Mouse (Mus musculus): ENCODE measurements at regions not wholly inside any gene's neighbourhood (a gene's known extent, or its start where the extent isn't known, plus 50 kb on each side); places are given as distances from the start of the nearest gene placed in this dataset.

DNA sequence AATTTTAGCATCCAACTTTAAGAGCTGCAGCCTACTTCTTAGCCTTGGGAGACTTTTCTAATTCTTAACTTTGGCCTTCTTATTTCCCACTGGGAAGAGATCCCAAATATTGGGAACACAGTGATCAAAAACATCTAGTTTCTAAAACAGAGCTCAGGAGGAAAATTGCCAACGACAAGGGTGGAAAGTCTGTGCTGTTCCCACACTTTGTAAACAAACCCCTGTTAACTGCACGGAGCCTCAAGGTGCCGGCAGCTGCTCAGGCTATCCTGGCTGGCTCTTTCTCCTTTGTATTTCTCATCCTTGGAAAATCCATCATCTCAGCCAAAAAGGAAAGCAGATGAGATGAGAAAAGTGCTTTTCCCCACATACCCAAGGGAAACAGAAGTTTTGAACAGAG lies 84.9 kb downstream of the Impad1 start:
- WGBS, result 44% methylated on average over 3 of the region's 3 CpGs
- Histone ChIP-seq H3K4me1 (ENCODE audit: control insufficient read depth, insufficient read depth, low read depth, low read length) (no peaks in the 10 kb centered on the region), H3K36me3 (ENCODE audit: control insufficient read depth, insufficient read depth, low read length) (no peaks in the 10 kb centered on the region), H3K4me3 (ENCODE audit: low read length) (no peak overlapping the region), H3K9me3 (ENCODE audit: control insufficient read depth, low read length) (no peaks in the 10 kb centered on the region), H3K27ac (ENCODE audit: low read depth, low read length) (no peak overlapping the region), H3K9ac (ENCODE audit: low read depth, low read length) (no peak overlapping the region), H3K4me2 (ENCODE audit: low read length) (no peak overlapping the region), H3K27me3 (replicated peaks; ENCODE audit: control insufficient read depth, insufficient read depth, low read length) (no peaks in the 10 kb centered on the region)
- no peak for ATAC-seq

- H3K27ac ChIP-seq (ENCODE audit: low read depth, low read length), result no peak overlapping the region
- no peaks in the 10 kb centered on the region for H3K9me3 ChIP-seq (ENCODE audit: control insufficient read depth, low read length)
- H3K9ac ChIP-seq (ENCODE audit: low read depth, low read length), result no peak overlapping the region
- no peaks in the 10 kb centered on the region for H3K27me3 ChIP-seq (replicated peaks; ENCODE audit: control insufficient read depth, insufficient read depth, low read length)
- no peak overlapping the region for H3K4me2 ChIP-seq (ENCODE audit: low read length)
- ATAC-seq, result no peak
- H3K4me1 ChIP-seq (ENCODE audit: control insufficient read depth, insufficient read depth, low read depth, low read length), result no peaks in the 10 kb centered on the region
- WGBS, result 81% methylated on average over 2 of the region's 2 CpGs
- H3K36me3 ChIP-seq (ENCODE audit: control insufficient read depth, insufficient read depth, low read length), result no peaks in the 10 kb centered on the region
- H3K4me3 ChIP-seq (ENCODE audit: low read length), result no peak overlapping the region
Observed at GRCm38 (mm10) chr4:4699102-4699501, 94.1 kb downstream of the Impad1 start.

- 82% methylated on average over 1 of the region's 1 CpGs for WGBS
- H3K4me3 ChIP-seq (ENCODE audit: low read length), result no peak overlapping the region
- ATAC-seq, result no peak
- no peak overlapping the region for H3K4me2 ChIP-seq (ENCODE audit: low read length)
- H3K9me3 ChIP-seq (ENCODE audit: control insufficient read depth, low read length), result no peaks in the 10 kb centered on the region
- no peaks in the 10 kb centered on the region for H3K4me1 ChIP-seq (ENCODE audit: control insufficient read depth, insufficient read depth, low read depth, low read length)
- H3K27ac ChIP-seq (ENCODE audit: low read depth, low read length), result no peak overlapping the region
- no peak overlapping the region for H3K9ac ChIP-seq (ENCODE audit: low read depth, low read length)
- no peaks in the 10 kb centered on the region for H3K36me3 ChIP-seq (ENCODE audit: control insufficient read depth, insufficient read depth, low read length)
- H3K27me3 ChIP-seq (replicated peaks; ENCODE audit: control insufficient read depth, insufficient read depth, low read length), result no peaks in the 10 kb centered on the region
Observed at GRCm38 (mm10) chr4:4695413-4695812, 97.7 kb downstream of the Impad1 start.

- Histone ChIP-seq H3K4me2 (ENCODE audit: low read length) (no peak overlapping the region), H3K9me3 (ENCODE audit: control insufficient read depth, low read length) (no peaks in the 10 kb centered on the region), H3K27me3 (replicated peaks; ENCODE audit: control insufficient read depth, insufficient read depth, low read length) (no peaks in the 10 kb centered on the region), H3K4me3 (ENCODE audit: low read length) (no peak overlapping the region), H3K36me3 (ENCODE audit: control insufficient read depth, insufficient read depth, low read length) (no peaks in the 10 kb centered on the region), H3K4me1 (ENCODE audit: control insufficient read depth, insufficient read depth, low read depth, low read length) (no peaks in the 10 kb centered on the region), H3K9ac (ENCODE audit: low read depth, low read length) (no peak overlapping the region), H3K27ac (ENCODE audit: low read depth, low read length) (no peak overlapping the region)
- ATAC-seq, result no peak
- 40% methylated on average over 4 of the region's 4 CpGs for WGBS
Observed at GRCm38 (mm10) chr4:4686920-4687319, 106.2 kb downstream of the Impad1 start.

- H3K36me3 ChIP-seq (ENCODE audit: control insufficient read depth, insufficient read depth, low read length), result no peaks in the 10 kb centered on the region
- no peak overlapping the region for H3K9ac ChIP-seq (ENCODE audit: low read depth, low read length)
- no peak for ATAC-seq
Observed at GRCm38 (mm10) chr4:4674607-4675006, 118.5 kb downstream of the Impad1 start.

DNA sequence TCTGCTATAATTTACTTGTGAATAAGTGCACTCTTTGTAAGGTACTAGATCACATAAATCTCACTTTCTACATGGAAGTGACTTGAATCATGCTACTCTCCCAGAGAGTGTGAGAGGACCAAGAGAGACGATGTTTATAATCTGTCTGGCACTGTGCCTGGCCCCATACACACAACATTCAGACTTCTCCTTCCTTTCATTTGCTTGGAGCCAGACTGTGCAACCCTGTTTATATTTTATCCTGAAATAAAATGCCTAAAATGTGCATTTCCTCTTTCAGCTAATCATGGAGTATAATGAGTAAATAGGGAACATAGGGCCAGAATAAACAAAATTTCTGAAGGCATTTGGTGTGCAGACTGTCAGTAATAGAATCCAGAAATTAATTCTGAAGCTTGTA lies 142.9 kb downstream of the Impad1 start:
- WGBS, result 63% methylated on average over 1 of the region's 1 CpGs
- no peak overlapping the region for H3K27ac ChIP-seq (ENCODE audit: low read depth, low read length)

More at GRCm38 (mm10) chr4:4674607-4675006, 118.5 kb downstream of the Impad1 start:
- Histone ChIP-seq H3K27ac (ENCODE audit: low read depth, low read length) (no peak overlapping the region), H3K27me3 (replicated peaks; ENCODE audit: control insufficient read depth, insufficient read depth, low read length) (no peaks in the 10 kb centered on the region), H3K4me3 (ENCODE audit: low read length) (no peak overlapping the region), H3K4me1 (ENCODE audit: control insufficient read depth, insufficient read depth, low read depth, low read length) (no peaks in the 10 kb centered on the region), H3K4me2 (ENCODE audit: low read length) (no peak overlapping the region), H3K9me3 (ENCODE audit: control insufficient read depth, low read length) (no peaks in the 10 kb centered on the region)

GRCm38 (mm10) chr4:4645264-4645663 lies 147.9 kb downstream of the Impad1 start:
- Histone ChIP-seq H3K27me3 (replicated peaks; ENCODE audit: control insufficient read depth, insufficient read depth, low read length) (no peaks in the 10 kb centered on the region), H3K4me2 (ENCODE audit: low read length) (no peak overlapping the region), H3K27ac (ENCODE audit: low read depth, low read length) (no peak overlapping the region), H3K4me3 (ENCODE audit: low read length) (no peak overlapping the region), H3K9ac (ENCODE audit: low read depth, low read length) (no peak overlapping the region), H3K36me3 (ENCODE audit: control insufficient read depth, insufficient read depth, low read length) (no peaks in the 10 kb centered on the region), H3K4me1 (ENCODE audit: control insufficient read depth, insufficient read depth, low read depth, low read length) (no peaks in the 10 kb centered on the region), H3K9me3 (ENCODE audit: control insufficient read depth, low read length) (no peaks in the 10 kb centered on the region)
- 80% methylated on average over 1 of the region's 1 CpGs for WGBS
- no peak for ATAC-seq

More for the DNA sequence above, 142.9 kb downstream of the Impad1 start:
- no peak for ATAC-seq
- Histone ChIP-seq H3K4me1 (ENCODE audit: control insufficient read depth, insufficient read depth, low read depth, low read length) (no peaks in the 10 kb centered on the region), H3K9ac (ENCODE audit: low read depth, low read length) (no peak overlapping the region), H3K4me3 (ENCODE audit: low read length) (no peak overlapping the region), H3K27me3 (replicated peaks; ENCODE audit: control insufficient read depth, insufficient read depth, low read length) (no peaks in the 10 kb centered on the region), H3K9me3 (ENCODE audit: control insufficient read depth, low read length) (no peaks in the 10 kb centered on the region), H3K4me2 (ENCODE audit: low read length) (no peak overlapping the region), H3K36me3 (ENCODE audit: control insufficient read depth, insufficient read depth, low read length) (no peaks in the 10 kb centered on the region)

DNA sequence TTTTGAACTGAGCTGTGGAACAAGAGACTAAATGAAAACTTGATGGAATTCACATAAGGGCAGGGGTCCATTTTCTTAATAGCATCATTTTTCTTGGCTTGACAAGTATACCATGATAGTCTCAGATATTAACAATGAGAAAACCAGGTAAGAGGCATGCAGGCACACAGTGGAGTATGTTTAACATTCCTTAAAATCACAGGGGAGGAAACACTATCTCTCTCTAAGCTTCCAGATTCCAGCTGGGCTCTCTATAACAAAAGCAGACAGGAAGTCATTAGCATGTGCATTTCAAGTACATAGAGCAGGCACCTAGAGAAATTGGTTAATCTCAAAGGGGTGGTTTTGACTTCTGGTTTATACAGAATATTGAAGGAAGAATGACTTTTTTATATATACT lies 156.9 kb downstream of the Impad1 start:
- no peak overlapping the region for H3K4me3 ChIP-seq (ENCODE audit: low read length)
- H3K4me1 ChIP-seq (ENCODE audit: control insufficient read depth, insufficient read depth, low read depth, low read length), result no peaks in the 10 kb centered on the region
- H3K9ac ChIP-seq (ENCODE audit: low read depth, low read length), result no peak overlapping the region
- ATAC-seq, result no peak
- H3K27ac ChIP-seq (ENCODE audit: low read depth, low read length), result no peak overlapping the region
- no peak overlapping the region for H3K4me2 ChIP-seq (ENCODE audit: low read length)
- H3K36me3 ChIP-seq (ENCODE audit: control insufficient read depth, insufficient read depth, low read length), result no peaks in the 10 kb centered on the region
- no peaks in the 10 kb centered on the region for H3K27me3 ChIP-seq (replicated peaks; ENCODE audit: control insufficient read depth, insufficient read depth, low read length)
- no peaks in the 10 kb centered on the region for H3K9me3 ChIP-seq (ENCODE audit: control insufficient read depth, low read length)

DNA sequence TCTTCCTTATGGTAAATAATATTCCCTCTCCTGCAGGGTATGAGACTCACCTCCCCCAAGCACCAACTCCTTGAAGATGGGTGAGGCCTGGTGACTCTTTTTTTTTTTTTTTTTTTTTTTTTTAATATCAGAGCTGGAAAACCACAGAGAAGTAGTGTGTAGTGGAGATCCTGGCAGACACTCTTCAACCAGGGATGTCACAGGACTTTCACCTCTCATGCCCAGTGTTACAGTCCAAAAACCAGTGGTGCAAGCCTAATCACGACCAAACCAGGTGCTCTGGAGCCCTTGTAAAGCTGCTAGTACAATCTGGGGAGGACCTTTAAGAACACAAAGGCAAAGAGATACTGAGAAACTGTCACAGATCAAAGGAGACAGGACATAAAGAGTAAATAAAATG lies 157.3 kb downstream of the Impad1 start:
- Histone ChIP-seq H3K36me3 (ENCODE audit: control insufficient read depth, insufficient read depth, low read length) (no peaks in the 10 kb centered on the region), H3K4me2 (ENCODE audit: low read length) (no peak overlapping the region), H3K9ac (ENCODE audit: low read depth, low read length) (no peak overlapping the region), H3K4me3 (ENCODE audit: low read length) (no peak overlapping the region), H3K4me1 (ENCODE audit: control insufficient read depth, insufficient read depth, low read depth, low read length) (no peaks in the 10 kb centered on the region), H3K27ac (ENCODE audit: low read depth, low read length) (no peak overlapping the region), H3K27me3 (replicated peaks; ENCODE audit: control insufficient read depth, insufficient read depth, low read length) (no peaks in the 10 kb centered on the region), H3K9me3 (ENCODE audit: control insufficient read depth, low read length) (no peaks in the 10 kb centered on the region)
- no peak for ATAC-seq
- WGBS, result 26% methylated on average over 1 of the region's 1 CpGs

- no peaks in the 10 kb centered on the region for H3K36me3 ChIP-seq (ENCODE audit: control insufficient read depth, insufficient read depth, low read length)
- no peak overlapping the region for H3K9ac ChIP-seq (ENCODE audit: low read depth, low read length)
- H3K4me3 ChIP-seq (ENCODE audit: low read length), result no peak overlapping the region
- no peaks in the 10 kb centered on the region for H3K9me3 ChIP-seq (ENCODE audit: control insufficient read depth, low read length)
- no peak overlapping the region for H3K27ac ChIP-seq (ENCODE audit: low read depth, low read length)
- no peak for ATAC-seq
- no peaks in the 10 kb centered on the region for H3K4me1 ChIP-seq (ENCODE audit: control insufficient read depth, insufficient read depth, low read depth, low read length)
- H3K4me2 ChIP-seq (ENCODE audit: low read length), result no peak overlapping the region
- 72% methylated on average over 6 of the region's 6 CpGs for WGBS
- H3K27me3 ChIP-seq (replicated peaks; ENCODE audit: control insufficient read depth, insufficient read depth, low read length), result no peaks in the 10 kb centered on the region
Observed at GRCm38 (mm10) chr4:4635338-4635737, 157.8 kb downstream of the Impad1 start.

All from hindbrain, embryonic 16.5 days (tissue).